Mouse (Mus musculus) heart, adult 2 months (tissue): ENCODE results near the gene Mon1a.

Source experiments
- CTCF ChIP-seq: fragments of 200-600 bp; IDR thresholded peaks from 2 replicates; pipeline ENCODE4 v1.8.1; 2022; ENCODE audit warnings: antibody characterized with exemption, mild to moderate bottlenecking, moderate library complexity
- EP300 ChIP-seq: fragments of 200-500 bp; IDR thresholded peaks from 2 replicates; pipeline ENCODE4 v1.6.1; 2011; ENCODE audit warnings: low read depth, low read length, control low read depth; ENCODE audit not compliant: insufficient read depth
- POLR2A ChIP-seq: fragments of 200-500 bp; IDR thresholded peaks from 2 replicates; pipeline ENCODE4 v1.6.1; 2011; ENCODE audit warnings: mild to moderate bottlenecking, low read depth, low read length, control low read depth; ENCODE audit not compliant: insufficient read depth

GRCm38 (mm10) chr9:107898563-107898962, 10.6 kb downstream of the Mon1a start:
- TF ChIP-seq POLR2A (no peak), CTCF (no peak), EP300 (no peak)
